Mouse (Mus musculus) mesoderm, embryonic 11.5 days (tissue): ENCODE results near the gene Hdhd3.

Experiments used
- DNase-seq: peaks from one replicate; pipeline ENCODE4 v3.0.0-alpha.2; 2012; ENCODE audit warnings: low read depth, low spot score

The Hdhd3 gene

GRCm38 (mm10) chr4:62477542-62478244 is 25.6 kb downstream of the Hdhd3 start:
- DNase-seq = no peak

GRCm38 (mm10) chr4:62475793-62476192 is 27.5 kb downstream of the Hdhd3 start:
- DNase-seq = no peak

GRCm38 (mm10) chr4:62475131-62475530 is 28.1 kb downstream of the Hdhd3 start:
- DNase-seq = no peak

GRCm38 (mm10) chr4:62472071-62472470 is 31.2 kb downstream of the Hdhd3 start:
- no peak for DNase-seq

- peak; percentile 84 for DNase-seq
These were observed 32.6 kb downstream of the Hdhd3 start, which contains the start of gene Wdr31 for GRCm38 (mm10) chr4:62470598-62471051. Wdr31 (minus strand) TSS chr4:62470896.

GRCm38 (mm10) chr4:62468158-62468557 is 35.1 kb downstream of the Hdhd3 start:
- no peak for DNase-seq

- no peak for DNase-seq
These were observed 40.1 kb downstream of the Hdhd3 start for GRCm38 (mm10) chr4:62463124-62463523.

GRCm38 (mm10) chr4:62460348-62460747 is 42.9 kb downstream of the Hdhd3 start:
- DNase-seq = no peak

- no peak for DNase-seq
These were observed 44.2 kb downstream of the Hdhd3 start for GRCm38 (mm10) chr4:62459081-62459480.

GRCm38 (mm10) chr4:62454995-62455394 is 48.3 kb downstream of the Hdhd3 start:
- peak; percentile 29 for DNase-seq
